Mouse (Mus musculus) midbrain, postnatal 0 days (tissue): ENCODE measurements around the gene Eef2. TPM values are rescaled to one million over a fixed set of nuclear protein-coding genes. Genes with fewer than 3 reads are reported as not detected.
"Not testable (repeated sequence)": the region's sequence is repeated elsewhere in the genome, so short reads cannot be mapped to it uniquely, and the experiment has no call there.

Source experiments
- ATAC-seq: fragments of 200-750 bp; cut with Nextera tagmentation; 2 replicates; pipeline ENCODE4 v1.8.0; 2017; ENCODE audit warnings: moderate number of reproducible peaks, mild to moderate bottlenecking, moderate TSS enrichment, moderate library complexity; ENCODE audit not compliant: low FRiP score
- DNase-seq: peaks from one replicate; pipeline ENCODE4 v3.0.0-alpha.2; 2015; ENCODE audit warnings: low spot score
- H3K27ac ChIP-seq: fragments of 300-500 bp; sonication (generic); 2 replicates; pipeline ENCODE4 v1.5.1; 2014; ENCODE audit warnings: low read depth, mild to moderate bottlenecking, low read length, mixed read lengths
- H3K27me3 ChIP-seq: fragments of 300-500 bp; sonication (generic); 2 replicates; pipeline ENCODE4 v1.6.1; 2014; ENCODE audit warnings: low read length, control low read depth, mixed read lengths; ENCODE audit not compliant: insufficient read depth
- H3K36me3 ChIP-seq: fragments of 300-500 bp; sonication (generic); 2 replicates; pipeline ENCODE4 v1.6.1; 2014; ENCODE audit warnings: low read length, control low read depth, mixed read lengths; ENCODE audit not compliant: insufficient read depth
- H3K4me1 ChIP-seq: fragments of 300-500 bp; sonication (generic); 2 replicates; pipeline ENCODE4 v1.6.1; 2014; ENCODE audit warnings: mild to moderate bottlenecking, control low read depth, antibody characterized with exemption, low read length, mixed read lengths; ENCODE audit not compliant: insufficient read depth
- H3K4me2 ChIP-seq: fragments of 300-500 bp; sonication (generic); 2 replicates; pipeline ENCODE4 v1.6.1; 2014; ENCODE audit warnings: low read depth, mild to moderate bottlenecking, low read length, mixed read lengths; ENCODE audit not compliant: poor library complexity, severe bottlenecking
- H3K4me3 ChIP-seq: fragments of 300-500 bp; sonication (generic); 2 replicates; pipeline ENCODE4 v1.5.1; 2014; ENCODE audit warnings: low read depth, mild to moderate bottlenecking, low read length, moderate library complexity
- H3K9ac ChIP-seq: fragments of 300-500 bp; sonication (generic); replicated peaks from 2 replicates; pipeline ENCODE4 v1.6.1; 2014; ENCODE audit warnings: mild to moderate bottlenecking, low read length, moderate library complexity, mixed read lengths; ENCODE audit not compliant: poor library complexity, severe bottlenecking
- H3K9me3 ChIP-seq: fragments of 300-500 bp; sonication (generic); 2 replicates; pipeline ENCODE4 v1.6.1; 2016; ENCODE audit warnings: low read length, control low read depth
- CTCF ChIP-seq: IDR thresholded peaks from 2 replicates; pipeline ENCODE4 v1.5.1; 2016; ENCODE audit warnings: antibody characterized with exemption, mild to moderate bottlenecking
- WGBS: fragments of 180-500 bp; shearing (Covaris S2); extraction: QIAGEN DNeasy Blood & Tissue Kit; methylation state at CpG from one replicate; pipeline ENCODE4 v1.1.7; 2014; 5-methylcytosine and 5-hydroxymethylcytosine counted together
- polyA plus RNA-seq: library from polyadenylated mRNA; unstranded; fragments of >200 nt; fragmentation: Nextera tagmentation; extraction: Ambion mirVana; gene quantifications from 2 replicates; pipeline ENCODE4 v1.2.1, GENCODE M21; 2015
- total RNA-seq: library from RNA; depleted of rRNA; stranded (reverse); fragments of >200 nt; gene quantifications from 2 replicates; pipeline ENCODE4 v1.2.3, GENCODE M21; 2014

The Eef2 gene
- total and polyA plus RNA-seq, 2 experiments from 2014 or later, result 440 to 2,304 TPM

- Histone ChIP-seq H3K4me2 (peak overlapping the region; percentile 79), H3K9me3 (no peaks in the 10 kb centered on the region), H3K36me3 (peaks cover 9% of the 10 kb centered on the region), H3K4me1 (peaks cover 7% of the 10 kb centered on the region; the same call in 1 of the 2 replicates), H3K4me3 (peak overlapping the region; percentile 80), H3K27me3 (no peaks in the 10 kb centered on the region), H3K27ac (peak overlapping the region; percentile 68), H3K9ac (0 out of 2 replicates have a peak overlapping the region, but pooled peaks have one; percentile 62)
- no peak for DNase-seq
- WGBS, result 8% methylated on average over 5 of the region's 5 CpGs
- peak; percentile 57 for ATAC-seq
- no peak for TF ChIP-seq CTCF
Observed at GRCm38 (mm10) chr10:81168087-81168431, 8.4 kb upstream of the Eef2 start.

- ATAC-seq (no peak; the same call in 1 of the 2 replicates), DNase-seq (peak; percentile 85)
- Histone ChIP-seq H3K4me3 (peak overlapping the region; percentile 80), H3K4me2 (peak overlapping the region; percentile 79), H3K9ac (peak overlapping the region; percentile 62), H3K4me1 (peaks cover 7% of the 10 kb centered on the region; the same call in 1 of the 2 replicates), H3K36me3 (peaks cover 5% of the 10 kb centered on the region), H3K9me3 (no peaks in the 10 kb centered on the region), H3K27ac (peak overlapping the region; percentile 68), H3K27me3 (no peaks in the 10 kb centered on the region)
- TF ChIP-seq CTCF, result no peak
- 4% methylated on average over 29 of the region's 29 CpGs for WGBS
Observed at GRCm38 (mm10) chr10:81168521-81169244, 7.7 kb upstream of the Eef2 start.

- H3K4me1 ChIP-seq, result not testable (repeated sequence)
- peak overlapping the region; percentile 22; the same call in 1 of the 2 replicates for H3K4me2 ChIP-seq
Observed at GRCm38 (mm10) chr10:81169411-81169900, 7.0 kb upstream of the Eef2 start.

GRCm38 (mm10) chr10:81173132-81173531, 3.3 kb upstream of the Eef2 start:
- Histone ChIP-seq H3K4me2 (peak overlapping the region; percentile 35), H3K36me3 (peaks cover 1% of the 10 kb centered on the region; the same call in 1 of the 2 replicates), H3K4me3 (peak overlapping the region; percentile 11; the same call in 1 of the 2 replicates), H3K27ac (peak overlapping the region; percentile 91), H3K4me1 (no peaks in the 10 kb centered on the region), H3K9me3 (no peaks in the 10 kb centered on the region), H3K9ac (peak overlapping the region; percentile 46; the same call in 1 of the 2 replicates), H3K27me3 (no peaks in the 10 kb centered on the region)
- 2% methylated on average over 21 of the region's 21 CpGs for WGBS
- peak; percentile 96 for TF ChIP-seq CTCF
- peak; percentile 90 for DNase-seq
- 0 out of 2 replicates have a peak, but pooled peaks have one; percentile 22 for ATAC-seq

More at GRCm38 (mm10) chr10:81169411-81169900, 7.0 kb upstream of the Eef2 start:
- not testable (repeated sequence) for DNase-seq, H3K27ac ChIP-seq, H3K9ac ChIP-seq, H3K27me3 ChIP-seq, H3K36me3 ChIP-seq, H3K4me3 ChIP-seq, H3K9me3 ChIP-seq
- WGBS, result 50% methylated on average over 6 of the region's 14 CpGs
- 0 out of 2 replicates have a peak, but pooled peaks have one; percentile 16 for ATAC-seq

- peak; percentile 89 for TF ChIP-seq CTCF
- Histone ChIP-seq H3K4me2 (peak overlapping the region; percentile 60), H3K4me1 (no peaks in the 10 kb centered on the region), H3K9ac (peak overlapping the region; percentile 59), H3K9me3 (no peaks in the 10 kb centered on the region), H3K4me3 (peak overlapping the region; percentile 35), H3K36me3 (peaks cover 18% of the 10 kb centered on the region), H3K27me3 (no peaks in the 10 kb centered on the region), H3K27ac (peak overlapping the region; percentile 91)
- ATAC-seq (peak; percentile 69), DNase-seq (peak; percentile 90)
- 1% methylated on average over 29 of the region's 29 CpGs for WGBS
Observed at GRCm38 (mm10) chr10:81174617-81175344, 1.6 kb upstream of the Eef2 start.

GRCm38 (mm10) chr10:81175345-81175701, 1.1 kb upstream of the Eef2 start:
- H3K27me3 ChIP-seq, H3K4me1 ChIP-seq, ATAC-seq, H3K9ac ChIP-seq, H3K9me3 ChIP-seq: not testable (repeated sequence)
- peak overlapping the region; percentile 35 for H3K4me3 ChIP-seq
- peak; percentile 70 for DNase-seq
- H3K27ac ChIP-seq, result peak overlapping the region; percentile 91
- H3K4me2 ChIP-seq, result peak overlapping the region; percentile 60
- 8% methylated on average over 4 of the region's 4 CpGs for WGBS
- peaks cover 23% of the 10 kb centered on the region for H3K36me3 ChIP-seq
